Mouse (Mus musculus): ENCODE data around the gene Gm6502.
"Not testable (repeated sequence)": the region's sequence is repeated elsewhere in the genome, so short reads cannot be mapped to it uniquely, and the experiment has no call there.

Gm6502 gene

GRCm38 (mm10) chr5:94314135-94314534 lies at the start of gene Gm6502:
Gene Gm6502 (plus strand): TSS chr5:94314435.
- DNase-seq, result not testable (repeated sequence)

- not testable (repeated sequence) for DNase-seq
Observed at GRCm38 (mm10) chr5:94306696-94307095, 7.5 kb upstream of the Gm6502 start, which contains the start of gene A430089I19Rik. Gene A430089I19Rik (minus strand): TSS chr5:94306796.

GRCm38 (mm10) chr5:94339449-94339848 lies 25.2 kb downstream of the Gm6502 start, which contains the start of gene AA792892:
Gene AA792892 (plus strand): TSS chr5:94339749.
- DNase-seq, result not testable (repeated sequence)
